Mouse (Mus musculus): ENCODE measurements around the gene Trpm3.

DNA sequence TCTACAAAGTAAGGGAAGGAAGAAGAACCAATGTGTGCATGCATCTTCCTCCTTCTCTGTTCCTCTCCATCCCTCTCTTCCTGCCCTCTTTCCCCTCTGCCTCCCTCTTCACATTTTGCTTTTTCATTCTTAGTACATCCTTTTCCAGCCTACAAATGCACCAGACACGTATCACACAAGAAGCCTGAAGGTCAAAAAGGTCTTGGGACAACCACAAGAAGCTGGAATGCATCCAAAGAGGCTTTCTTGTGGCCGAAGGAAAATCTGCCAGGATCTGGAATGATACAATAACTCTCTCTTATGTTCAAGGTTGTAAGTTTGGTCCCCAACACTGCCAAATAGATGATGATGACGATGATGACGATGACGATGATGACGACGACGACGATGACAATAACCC, 802.1 kb downstream of the Trpm3 start:
- TF ChIP-seq CTCF (IDR thresholded peaks at IDR 0.05), result no peak
- no peak for TF ChIP-seq EP300 (IDR thresholded peaks at IDR 0.05)

Measured in lung, postnatal 0 days (tissue).